ENCODE assay signal across 15 mouse cellular contexts in the genomic region with DNA sequence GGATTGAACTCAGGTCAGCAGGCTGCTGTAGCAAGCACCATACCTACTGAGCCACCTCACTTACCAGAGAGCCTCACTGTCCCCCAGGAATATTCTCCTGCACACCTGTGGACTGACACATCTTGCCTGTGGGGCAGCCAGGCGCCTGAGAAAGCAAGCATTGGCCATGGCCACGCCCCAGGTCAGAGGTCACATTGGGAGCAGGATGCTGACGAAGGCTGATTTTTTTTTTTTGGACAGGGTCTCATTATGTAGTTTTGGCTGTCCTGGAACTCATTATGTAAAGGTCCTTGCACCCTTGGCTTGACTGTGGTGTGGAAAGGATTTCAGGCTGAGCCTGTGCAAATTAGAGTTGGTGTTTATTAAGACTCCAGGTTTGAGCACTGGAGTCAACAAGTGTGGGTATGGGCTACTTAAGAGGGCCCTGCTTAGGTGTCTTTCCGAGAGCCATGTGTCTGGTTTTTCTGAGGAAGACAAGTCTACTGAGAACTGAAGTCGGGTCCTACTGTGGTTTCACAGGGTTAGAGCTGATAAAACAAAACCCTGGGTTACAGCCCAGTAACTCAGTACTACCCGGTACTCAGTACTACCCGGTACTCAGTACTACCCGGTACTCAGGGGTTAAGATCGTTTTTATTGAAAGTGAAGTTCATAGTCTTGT.
DNase-seq lines count a peak whose midpoint lies in the region; ATAC-seq and TF ChIP-seq lines count a peak whose summit lies in the region.
"Had no signal": no experiment of that assay in that cellular context is flagged by ENCODE, and none has a peak within 500 bp of the region (broad histone marks: within the 10 kb centered on the region; RNA-seq: fewer than 3 reads in every experiment).

No protein-coding gene starts in this region.

- ATAC-seq in frontal cortex, adult (ENCODE audit: low TSS enrichment): no peak
- ATAC-seq: activated CD4-positive, CD25-positive, alpha-beta regulatory T cell, adult 4 months; forebrain, embryonic 15.5 days; hindbrain, embryonic 16.5 days had no signal

- H3K9me3 ChIP-seq in heart, embryonic 10.5 days: no peaks in the 10 kb centered on the region
- no peaks in the 10 kb centered on the region for H3K9me3 ChIP-seq in MEL (replicated peaks; ENCODE audit: insufficient read depth, low read length)
- H3K9me3 ChIP-seq in limb, embryonic 10.5 days (replicated peaks): no peaks in the 10 kb centered on the region
- H3K9me3 ChIP-seq: forebrain, embryonic 15.5 days; heart, embryonic 15.5 days had no signal

- H3K36me3 ChIP-seq in heart, embryonic 10.5 days: no peaks in the 10 kb centered on the region
- H3K36me3 ChIP-seq in MEL (ENCODE audit: control insufficient read depth in 1 of 2, insufficient read depth in 2 of 2, low read length in 2 of 2): peaks cover 0 to 62% of the 10 kb centered on the region in 2 experiments; a peak in 2 of 4 replicates
- H3K36me3 ChIP-seq in limb, embryonic 10.5 days: peaks cover 3% of the 10 kb centered on the region; the same call in 1 of the 2 replicates
- H3K36me3 ChIP-seq: forebrain, embryonic 15.5 days; heart, embryonic 15.5 days had no signal

- DNase-seq in heart, embryonic 10.5 days (ENCODE audit: low spot score): no peak
- no peak for DNase-seq in heart, adult 9 months (ENCODE audit: low spot score in 2 of 2)
- peak; percentile 21 for DNase-seq in lung, postnatal 10 days
- DNase-seq in lung, adult 2 months: no peak
- DNase-seq in MEL (ENCODE audit: low read depth, low spot score): peak; percentile 65
- DNase-seq in limb, embryonic 10.5 days (ENCODE audit: low spot score): peak; percentile 76
- DNase-seq in urinary bladder, adult 18-20 months (ENCODE audit: low spot score in 2 of 2): no peak
- DNase-seq: cerebellum, adult 9-10 months; gastrocnemius, postnatal 25 days; right cerebral cortex, adult 18-20 months had no signal

- TF ChIP-seq CTCF in lung, adult 2 months (IDR thresholded peaks at IDR 0.05; ENCODE audit: insufficient read depth, low read length): no peak
- TF ChIP-seq CTCF in MEL (IDR thresholded peaks at IDR 0.05 in 2 of 3, conservative IDR thresholded peaks at IDR 0.05 in 1 of 3; ENCODE audit: control insufficient read depth in 1 of 3, insufficient read depth in 1 of 3, low read depth in 2 of 3, low read length in 3 of 3, poor library complexity in 1 of 3, severe bottlenecking in 1 of 3): no peak

- peak; percentile 37 to 40; a peak in 3 of 4 replicates for TF ChIP-seq EP300 in MEL (IDR thresholded peaks at IDR 0.05; ENCODE audit: low read depth in 1 of 2, low read length in 2 of 2)

- H3K9ac ChIP-seq in MEL (ENCODE audit: control insufficient read depth, low read depth, low read length, poor library complexity, severe bottlenecking): peak overlapping the region; percentile 11
- H3K9ac ChIP-seq: forebrain, embryonic 15.5 days; heart, embryonic 15.5 days had no signal

- peaks cover 97% of the 10 kb centered on the region for H3K4me1 ChIP-seq in heart, embryonic 10.5 days
- H3K4me1 ChIP-seq in lung, adult 2 months (ENCODE audit: control insufficient read depth, insufficient read depth, low read length): peaks cover 44% of the 10 kb centered on the region
- peaks cover 48 to 78% of the 10 kb centered on the region in 2 experiments for H3K4me1 ChIP-seq in MEL (ENCODE audit: control insufficient read depth in 1 of 2, insufficient read depth in 2 of 2, low read length in 2 of 2)
- peaks cover 99% of the 10 kb centered on the region for H3K4me1 ChIP-seq in limb, embryonic 10.5 days

- TF ChIP-seq POLR2A in lung, adult 2 months (IDR thresholded peaks at IDR 0.05; ENCODE audit: borderline replicate concordance, extremely low read depth, low read depth, low read length): no peak
- no peak for TF ChIP-seq POLR2A in MEL (IDR thresholded peaks at IDR 0.05; ENCODE audit: control insufficient read depth in 1 of 2, insufficient read depth in 1 of 2, low read depth in 1 of 2, low read length in 2 of 2, poor library complexity in 1 of 2)

- 71% methylated on average over 9 of the region's 9 CpGs for WGBS in heart, embryonic 10.5 days
- 73% methylated on average over 9 of the region's 9 CpGs for WGBS in lung, adult 2 months
- WGBS in limb, embryonic 10.5 days: 57% methylated on average over 9 of the region's 9 CpGs

- H3K27me3 ChIP-seq in heart, embryonic 10.5 days (ENCODE audit: insufficient read depth, poor library complexity, severe bottlenecking): no peaks in the 10 kb centered on the region
- H3K27me3 ChIP-seq in MEL (ENCODE audit: control insufficient read depth in 1 of 2, insufficient read depth in 2 of 2, low read length in 2 of 2): no peaks in the 10 kb centered on the region
- no peaks in the 10 kb centered on the region for H3K27me3 ChIP-seq in limb, embryonic 10.5 days (ENCODE audit: low read depth, poor library complexity, severe bottlenecking)
- H3K27me3 ChIP-seq: forebrain, embryonic 15.5 days; heart, embryonic 15.5 days had no signal

- peaks cover 3% of the 10 kb centered on the region; the same call in 1 of the 2 replicates for H3K79me2 ChIP-seq in MEL (ENCODE audit: control insufficient read depth, insufficient read depth, low read length, poor library complexity)

- no peak overlapping the region for H3K4me3 ChIP-seq in heart, embryonic 10.5 days
- H3K4me3 ChIP-seq in lung, adult 2 months (replicated peaks; ENCODE audit: extremely low read depth, low read depth, low read length): no peak overlapping the region
- H3K4me3 ChIP-seq in MEL (ENCODE audit: control insufficient read depth in 1 of 2, insufficient read depth in 1 of 2, low read depth in 2 of 2, low read length in 2 of 2): no peak overlapping the region
- no peak overlapping the region for H3K4me3 ChIP-seq in limb, embryonic 10.5 days
- H3K4me3 ChIP-seq: forebrain, embryonic 15.5 days; heart, embryonic 15.5 days had no signal

- H3K27ac ChIP-seq in heart, embryonic 10.5 days: 0 out of 2 replicates have a peak overlapping the region, but pooled peaks have one; percentile 52
- H3K27ac ChIP-seq in MEL (ENCODE audit: control insufficient read depth, low read depth, low read length): peak overlapping the region; percentile 50
- peak overlapping the region; percentile 57; the same call in 1 of the 2 replicates for H3K27ac ChIP-seq in limb, embryonic 10.5 days
- H3K27ac ChIP-seq: forebrain, embryonic 15.5 days had no signal

- TF ChIP-seq RAD21 in MEL (IDR thresholded peaks at IDR 0.05; ENCODE audit: low read depth, low read length): no peak

TF ChIP-seq in MEL, 35 proteins besides CTCF, POLR2A, EP300 and RAD21:
- TF ChIP-seq TCF12 (IDR thresholded peaks at IDR 0.05; ENCODE audit: low read depth, low read length) (peak; percentile 38; the same call in 1 of the 2 replicates), NRF1 (IDR thresholded peaks at IDR 0.05; ENCODE audit: insufficient read depth, low read depth, low read length, poor library complexity, severe bottlenecking) (no peak), ZKSCAN1 (IDR thresholded peaks at IDR 0.05; ENCODE audit: low read depth, low read length) (no peak), ZMIZ1 (IDR thresholded peaks at IDR 0.05; ENCODE audit: low read depth, low read length) (no peak), ELF1 (IDR thresholded peaks at IDR 0.05; ENCODE audit: low read depth, low read length) (no peak), KAT2A (conservative IDR thresholded peaks at IDR 0.05; ENCODE audit: low read depth, low read length) (no peak), MXI1 (IDR thresholded peaks at IDR 0.05; ENCODE audit: low read depth, low read length) (peak; percentile 56; the same call in 1 of the 2 replicates), SIN3A (IDR thresholded peaks at IDR 0.05; ENCODE audit: low read length) (0 out of 2 replicates have a peak, but pooled peaks have one; percentile 57), TBP (IDR thresholded peaks at IDR 0.05; ENCODE audit: low read depth, low read length) (0 out of 2 replicates have a peak, but pooled peaks have one; percentile 17), ETS1 (IDR thresholded peaks at IDR 0.05; ENCODE audit: low read depth, low read length) (peak; percentile 35; the same call in 1 of the 2 replicates), MYC (IDR thresholded peaks at IDR 0.05; ENCODE audit: low read depth, low read length) (peak; percentile 47; the same call in 1 of the 2 replicates), MAZ (IDR thresholded peaks at IDR 0.05; ENCODE audit: low read depth, low read length) (no peak), USF2 (IDR thresholded peaks at IDR 0.05; ENCODE audit: borderline replicate concordance in 1 of 2, insufficient read depth in 1 of 2, low read depth in 1 of 2, low read length in 2 of 2) (no peak), MAX (IDR thresholded peaks at IDR 0.05; ENCODE audit: low read length) (no peak; the same call in 1 of the 2 replicates), CHD2 (IDR thresholded peaks at IDR 0.05; ENCODE audit: low read length) (no peak), TAL1 (IDR thresholded peaks at IDR 0.05; ENCODE audit: low read length) (no peak), GATA1 (IDR thresholded peaks at IDR 0.05; ENCODE audit: low read depth, low read length) (peak; percentile 34; the same call in 1 of the 2 replicates), POLR2AphosphoS5 (IDR thresholded peaks at IDR 0.05; ENCODE audit: borderline replicate concordance, low read depth, low read length) (no peak)

Comparison
In these comparisons a context has a peak if more than half of its experiments do, and no peak if none do; other contexts are left out.
1. DNase-seq: peak in lung, postnatal 10 days (single experiment), MEL (single experiment) and limb, embryonic 10.5 days (single experiment); none in heart, embryonic 10.5 days (single experiment), heart, adult 9 months (0 of 2), lung, adult 2 months (single experiment) and urinary bladder, adult 18-20 months (0 of 2).
2. Peak in every context shown above with its lines, with median percentiles within 50 percentile points of each other: H3K27ac ChIP-seq.